In the genomic region with DNA sequence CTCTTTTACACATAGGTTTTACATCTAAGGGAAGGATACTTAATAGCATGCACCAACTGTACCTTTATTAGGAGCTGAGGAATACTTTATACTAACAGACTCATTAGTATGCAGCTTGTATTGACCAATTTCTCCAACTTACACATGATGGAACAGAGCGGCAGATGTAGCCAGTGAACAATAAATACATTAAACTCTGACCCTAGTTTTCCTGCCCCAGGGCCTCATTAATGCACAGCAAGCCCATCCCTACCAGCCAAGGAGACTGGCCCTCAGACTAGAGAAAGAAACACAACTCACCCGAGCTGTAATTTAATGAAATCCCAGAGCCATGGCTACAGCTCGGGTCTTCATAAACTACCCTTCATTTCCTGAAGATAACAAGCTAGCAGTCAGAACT, we compare ENCODE assay signal across 27 mouse cellular contexts.
DNase-seq lines count a peak whose midpoint lies in the region; ATAC-seq lines count a peak whose summit lies in the region.
"Had no signal": no experiment of that assay in that cellular context is flagged by ENCODE, and none has a peak within 500 bp of the region (broad histone marks: within the 10 kb centered on the region; RNA-seq: fewer than 3 reads in every experiment).

No protein-coding gene starts in this region.

- no peak overlapping the region for H3K9ac ChIP-seq in limb, embryonic 12.5 days (replicated peaks)
- H3K9ac ChIP-seq in forebrain, embryonic 12.5 days, result no peak overlapping the region
- no peak overlapping the region for H3K9ac ChIP-seq in forebrain, embryonic 15.5 days (replicated peaks)
- H3K9ac ChIP-seq in midbrain, embryonic 16.5 days (ENCODE audit: low read depth, low read length), result no peak overlapping the region
- H3K9ac ChIP-seq: heart, embryonic 15.5 days; kidney, embryonic 15.5 days; liver, embryonic 15.5 days; lung, embryonic 15.5 days; neural tube, embryonic 13.5 days had no signal

- H3K27ac ChIP-seq in limb, embryonic 12.5 days, result 0 out of 2 replicates have a peak overlapping the region, but pooled peaks have one; percentile 41
- H3K27ac ChIP-seq in limb, embryonic 10.5 days, result no peak overlapping the region
- peak overlapping the region; percentile 78 for H3K27ac ChIP-seq in forebrain, embryonic 12.5 days
- peak overlapping the region; percentile 67 for H3K27ac ChIP-seq in forebrain, embryonic 15.5 days (replicated peaks)
- 0 out of 2 replicates have a peak overlapping the region, but pooled peaks have one; percentile 63 for H3K27ac ChIP-seq in midbrain, embryonic 16.5 days (ENCODE audit: low read length)
- H3K27ac ChIP-seq: gastrocnemius, adult 2 months; heart, embryonic 15.5 days; kidney, embryonic 15.5 days; liver, embryonic 15.5 days; lung, embryonic 15.5 days; stomach, postnatal 0 days had no signal

- H3K36me3 ChIP-seq in limb, embryonic 12.5 days, result no peaks in the 10 kb centered on the region
- no peaks in the 10 kb centered on the region for H3K36me3 ChIP-seq in limb, embryonic 10.5 days
- H3K36me3 ChIP-seq in forebrain, embryonic 12.5 days (replicated peaks), result no peaks in the 10 kb centered on the region
- H3K36me3 ChIP-seq in forebrain, embryonic 15.5 days, result no peaks in the 10 kb centered on the region
- no peaks in the 10 kb centered on the region for H3K36me3 ChIP-seq in midbrain, embryonic 16.5 days (ENCODE audit: control insufficient read depth, insufficient read depth, low read length)
- H3K36me3 ChIP-seq: embryonic facial prominence, embryonic 10.5 days; heart, embryonic 15.5 days; kidney, embryonic 15.5 days; liver, embryonic 15.5 days; lung, embryonic 15.5 days; neural tube, embryonic 13.5 days had no signal

- ATAC-seq in limb, embryonic 12.5 days (ENCODE audit: insufficient number of reproducible peaks, insufficient read depth, low FRiP score, low TSS enrichment, low read depth), result no peak
- ATAC-seq in forebrain, embryonic 12.5 days (ENCODE audit: low FRiP score), result peak; percentile 73
- ATAC-seq in forebrain, embryonic 15.5 days (replicated peaks), result 0 out of 2 replicates have a peak, but pooled peaks have one; percentile 20
- peak; percentile 30; the same call in 1 of the 2 replicates for ATAC-seq in midbrain, embryonic 16.5 days
- ATAC-seq: hindbrain, embryonic 16.5 days had no signal

- no peak for DNase-seq in limb, embryonic 10.5 days (ENCODE audit: low spot score)
- DNase-seq in frontal cortex, postnatal 10 days (ENCODE audit: low spot score in 2 of 2), result no peak
- no peak for DNase-seq in layer of hippocampus, adult 9-11 months
- DNase-seq: adrenal gland, adult 2 months; cerebellum, adult 18-20 months; cerebellum, postnatal 14 days; gastrocnemius, adult 2 months; heart, postnatal 36 days; kidney, adult 11 months; kidney, postnatal 36 days; liver; lung, postnatal 36 days; right cerebral cortex, postnatal 14 days; thymus, adult 2 months had no signal

- H3K4me2 ChIP-seq in limb, embryonic 12.5 days, result no peak overlapping the region
- H3K4me2 ChIP-seq in forebrain, embryonic 12.5 days, result no peak overlapping the region
- no peak overlapping the region for H3K4me2 ChIP-seq in forebrain, embryonic 15.5 days (replicated peaks)
- H3K4me2 ChIP-seq in midbrain, embryonic 16.5 days (ENCODE audit: low read length), result no peak overlapping the region
- H3K4me2 ChIP-seq: heart, embryonic 15.5 days; kidney, embryonic 15.5 days; liver, embryonic 15.5 days; lung, embryonic 15.5 days; neural tube, embryonic 13.5 days had no signal

- no peak overlapping the region for H3K4me3 ChIP-seq in limb, embryonic 12.5 days (replicated peaks)
- H3K4me3 ChIP-seq in limb, embryonic 10.5 days, result no peak overlapping the region
- no peak overlapping the region for H3K4me3 ChIP-seq in forebrain, embryonic 12.5 days (replicated peaks)
- H3K4me3 ChIP-seq in forebrain, embryonic 15.5 days, result no peak overlapping the region
- no peak overlapping the region for H3K4me3 ChIP-seq in midbrain, embryonic 16.5 days (ENCODE audit: low read depth, low read length)
- H3K4me3 ChIP-seq: embryonic facial prominence, embryonic 10.5 days; gastrocnemius, adult 2 months; heart, embryonic 15.5 days; kidney, embryonic 15.5 days; liver, embryonic 15.5 days; lung, embryonic 15.5 days; megakaryocyte, embryonic 14.5 days; neural tube, embryonic 13.5 days had no signal

- no peaks in the 10 kb centered on the region for H3K27me3 ChIP-seq in limb, embryonic 12.5 days
- H3K27me3 ChIP-seq in limb, embryonic 10.5 days (ENCODE audit: low read depth, poor library complexity, severe bottlenecking), result 0 out of 2 replicates have a peak, but pooled peaks cover 10% of the 10 kb centered on the region
- peaks cover 2% of the 10 kb centered on the region; the same call in 1 of the 2 replicates for H3K27me3 ChIP-seq in forebrain, embryonic 12.5 days
- no peaks in the 10 kb centered on the region for H3K27me3 ChIP-seq in forebrain, embryonic 15.5 days
- no peaks in the 10 kb centered on the region for H3K27me3 ChIP-seq in midbrain, embryonic 16.5 days (ENCODE audit: control insufficient read depth, insufficient read depth, low read depth, low read length)
- H3K27me3 ChIP-seq: heart, embryonic 15.5 days; kidney, embryonic 15.5 days; lung, embryonic 15.5 days; neural tube, embryonic 13.5 days had no signal

- no peaks in the 10 kb centered on the region for H3K9me3 ChIP-seq in limb, embryonic 12.5 days
- H3K9me3 ChIP-seq in limb, embryonic 10.5 days (replicated peaks), result no peaks in the 10 kb centered on the region
- H3K9me3 ChIP-seq in forebrain, embryonic 12.5 days, result no peaks in the 10 kb centered on the region
- H3K9me3 ChIP-seq in forebrain, embryonic 15.5 days, result no peaks in the 10 kb centered on the region
- H3K9me3 ChIP-seq in midbrain, embryonic 16.5 days (replicated peaks; ENCODE audit: control insufficient read depth, low read length, poor library complexity, severe bottlenecking), result no peaks in the 10 kb centered on the region
- H3K9me3 ChIP-seq: embryonic facial prominence, embryonic 10.5 days; heart, embryonic 15.5 days; kidney, embryonic 15.5 days; liver, embryonic 15.5 days; lung, embryonic 15.5 days; megakaryocyte, embryonic 14.5 days; neural tube, embryonic 13.5 days had no signal

- WGBS in limb, embryonic 12.5 days, result 12% methylated on average over 3 of the region's 3 CpGs
- WGBS in limb, embryonic 10.5 days, result 21% methylated on average over 3 of the region's 3 CpGs
- WGBS in forebrain, embryonic 12.5 days, result 39% methylated on average over 3 of the region's 3 CpGs
- 22% methylated on average over 3 of the region's 3 CpGs for WGBS in forebrain, embryonic 15.5 days
- 29% methylated on average over 3 of the region's 3 CpGs for WGBS in midbrain, embryonic 16.5 days

- peaks cover 35% of the 10 kb centered on the region for H3K4me1 ChIP-seq in limb, embryonic 12.5 days (replicated peaks)
- H3K4me1 ChIP-seq in limb, embryonic 10.5 days, result peaks cover 33% of the 10 kb centered on the region
- H3K4me1 ChIP-seq in forebrain, embryonic 12.5 days, result peaks cover 25% of the 10 kb centered on the region
- peaks cover 21% of the 10 kb centered on the region for H3K4me1 ChIP-seq in forebrain, embryonic 15.5 days
- peaks cover 19% of the 10 kb centered on the region for H3K4me1 ChIP-seq in midbrain, embryonic 16.5 days (ENCODE audit: control insufficient read depth, insufficient read depth, low read length)
- H3K4me1 ChIP-seq: heart, embryonic 15.5 days; liver, embryonic 15.5 days; lung, embryonic 15.5 days; megakaryocyte, embryonic 14.5 days had no signal
